Mouse (Mus musculus) layer of hippocampus, adult 18-20 months (tissue): ENCODE results near the gene Akip1. TPM values are rescaled to one million over a fixed set of nuclear protein-coding genes. Genes with fewer than 3 reads are reported as not detected.

ENCODE experiments used
- DNase-seq, 2 experiments: peaks; one replicate each; pipeline ENCODE4 v3.0.0; 2022; ENCODE audit warnings: low spot score in 2 of 2
- long read RNA-seq: library from polyadenylated mRNA; stranded (forward); transcript quantifications from one replicate; pipeline ENCODE4 v2.0.0, GENCODE M21; 2021
- total RNA-seq, 2 experiments: library from RNA; stranded (reverse); gene quantifications; 2 replicates each; pipeline ENCODE4 v1.2.3; 2021

Akip1 gene
- total RNA-seq = 1 to 10 TPM; 5.1 to 6.5 TPM
- long read RNA-seq, partial matches to known transcripts = 2 of 6 reads
- long read RNA-seq, other reads (novel, unspliced or antisense) = 0 of 6 reads

- peak; percentile 86 to 94 for DNase-seq
Measured at GRCm38 (mm10) chr7:109703190-109704015, at the start of gene Akip1, which contains the start of gene St5. Gene Akip1, plus strand, starts transcription at chr7:109703690. Gene St5, minus strand, starts transcription at chr7:109703605.

- no peak for DNase-seq
Measured at GRCm38 (mm10) chr7:109654871-109655270, 48.6 kb upstream of the Akip1 start.

- no peak for DNase-seq
Measured at GRCm38 (mm10) chr7:109657884-109658283, 45.6 kb upstream of the Akip1 start.

- DNase-seq = no peak
Measured at GRCm38 (mm10) chr7:109659278-109659677, 44.2 kb upstream of the Akip1 start.

- DNase-seq = peak; percentile 64 to 81
Measured at GRCm38 (mm10) chr7:109662626-109663025, 40.9 kb upstream of the Akip1 start.

GRCm38 (mm10) chr7:109666664-109667063 is 36.8 kb upstream of the Akip1 start:
- no peak for DNase-seq

GRCm38 (mm10) chr7:109669426-109670170 is 33.9 kb upstream of the Akip1 start:
- no peak for DNase-seq

- peak; percentile 69 to 82 for DNase-seq
Measured at GRCm38 (mm10) chr7:109671581-109672471, 31.7 kb upstream of the Akip1 start.

GRCm38 (mm10) chr7:109674944-109675628 is 28.4 kb upstream of the Akip1 start:
- DNase-seq = no peak

- DNase-seq = no peak
Measured at GRCm38 (mm10) chr7:109680284-109680683, 23.2 kb upstream of the Akip1 start.

GRCm38 (mm10) chr7:109680879-109681278 is 22.6 kb upstream of the Akip1 start:
- DNase-seq = no peak

- no peak for DNase-seq
Measured at GRCm38 (mm10) chr7:109686585-109687128, 16.8 kb upstream of the Akip1 start.

- no peak for DNase-seq
Measured at GRCm38 (mm10) chr7:109690101-109690500, 13.4 kb upstream of the Akip1 start.

- no peak for DNase-seq
Measured at GRCm38 (mm10) chr7:109690961-109691360, 12.5 kb upstream of the Akip1 start.

- no peak for DNase-seq
Measured at GRCm38 (mm10) chr7:109694576-109695338, 8.7 kb upstream of the Akip1 start.

GRCm38 (mm10) chr7:109695339-109695726 is 8.2 kb upstream of the Akip1 start:
- DNase-seq = no peak

- no peak for DNase-seq
Measured at GRCm38 (mm10) chr7:109700213-109700612, 3.3 kb upstream of the Akip1 start.

GRCm38 (mm10) chr7:109702721-109703120 is 769 bp upstream of the Akip1 start:
- DNase-seq = no peak

GRCm38 (mm10) chr7:109704016-109704377 is 507 bp downstream of the Akip1 start:
- no peak for DNase-seq

GRCm38 (mm10) chr7:109704461-109704860 is 971 bp downstream of the Akip1 start:
- DNase-seq = no peak
